Mouse (Mus musculus): ENCODE data around the gene Plk3. TPM values are rescaled to one million over a fixed set of nuclear protein-coding genes. Genes with fewer than 3 reads are reported as not detected.

Gene Plk3
- polyA plus RNA-seq (2017; shearing (Covaris generic)): 2.4 TPM

DNA sequence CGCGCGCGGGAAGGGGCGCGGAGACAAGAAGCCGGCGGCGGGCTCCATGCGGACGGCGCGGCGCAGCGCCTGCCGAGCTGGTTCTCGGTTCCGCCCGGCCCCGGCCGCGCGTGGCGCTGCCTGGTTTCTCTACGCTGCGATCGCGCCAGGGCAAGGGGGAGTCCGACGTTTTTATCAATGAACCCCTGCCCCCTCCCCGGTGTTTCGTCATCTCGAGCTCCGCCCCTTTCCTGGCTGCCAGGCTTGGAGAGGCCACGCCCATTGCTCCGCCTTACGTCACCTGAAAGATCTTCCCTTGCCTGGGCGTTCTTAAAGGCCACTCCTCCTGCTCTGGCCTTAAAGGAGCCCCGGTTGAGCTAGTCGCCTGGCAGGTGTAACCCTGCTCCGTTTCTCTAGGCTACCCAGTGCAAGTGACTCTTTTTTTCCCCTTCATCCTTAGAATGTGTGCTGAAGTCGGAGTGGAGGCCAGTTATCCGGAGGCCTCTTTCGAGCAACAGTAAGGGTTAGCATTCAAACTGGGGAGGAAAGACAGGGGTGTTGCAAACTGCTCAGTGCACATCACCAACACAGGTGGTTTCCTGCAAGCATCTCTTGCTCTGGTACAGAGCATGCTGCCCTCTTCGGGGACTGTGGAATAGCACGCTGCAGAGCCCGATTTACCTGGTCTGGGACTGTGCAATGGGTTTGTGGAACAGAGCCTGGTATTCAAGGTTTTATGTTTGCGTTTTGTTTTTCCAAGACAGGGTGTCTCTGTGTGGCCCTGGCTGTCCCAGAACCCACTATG is at the start of gene Plk3:
Gene Plk3, minus strand, starts transcription at position 147 of the 784 bp plus-strand sequence.

DNA sequence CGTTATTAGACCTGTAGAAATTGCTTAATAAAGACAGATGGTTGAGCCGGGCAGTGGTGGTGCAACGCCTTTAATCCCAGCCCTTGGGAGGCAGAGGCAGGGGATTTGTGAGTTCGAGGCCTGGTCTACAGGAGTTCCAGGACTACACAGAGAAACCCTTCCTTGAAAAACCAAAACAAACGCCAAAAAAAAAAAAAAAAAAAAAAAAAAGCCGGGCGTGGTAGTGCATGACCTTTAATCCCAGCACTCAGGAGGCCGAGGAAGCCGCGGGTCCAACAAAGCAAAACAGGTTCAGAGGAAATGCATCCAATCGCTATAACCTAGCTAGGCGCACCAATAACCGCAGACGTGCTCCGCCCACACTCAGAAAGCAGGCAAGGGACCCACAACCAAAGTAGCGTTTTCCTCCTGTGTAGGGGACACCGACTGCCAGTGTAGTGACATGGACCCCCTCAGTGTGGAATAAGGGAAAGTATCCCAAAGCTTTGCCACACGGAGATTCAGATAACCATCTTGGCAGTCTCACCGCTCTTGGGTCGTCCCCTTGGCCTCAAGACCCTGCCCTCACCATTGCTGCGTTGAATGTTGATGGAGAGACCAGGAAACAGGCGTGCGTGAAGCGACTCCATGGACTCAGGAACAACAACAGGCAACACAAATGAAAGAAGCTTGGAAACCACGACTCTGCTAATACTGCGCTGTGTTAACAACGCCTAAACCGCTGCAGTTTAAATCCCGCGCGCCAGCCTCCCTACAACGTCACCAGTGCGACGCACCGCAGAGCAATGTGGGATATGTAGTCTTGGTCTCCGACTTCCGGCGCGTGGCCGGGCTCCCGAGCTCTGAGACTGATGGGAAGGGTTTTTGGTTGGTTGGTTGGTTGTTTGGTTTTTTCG is 48.3 kb upstream of the Plk3 start, which contains the start of gene Kif2c:
Gene Kif2c, minus strand, starts transcription at position 777 of the 896 bp plus-strand sequence.

GRCm38 (mm10) chr4:117155792-117156355 is 22.1 kb upstream of the Plk3 start, which contains the start of gene Rps8:
TSS of gene Rps8 (minus strand) at chr4:117156243.

GRCm38 (mm10) chr4:117126675-117127290 is 7.0 kb downstream of the Plk3 start, which contains the start of gene Tctex1d4:
TSS of gene Tctex1d4 (plus strand) at chr4:117126794.

GRCm38 (mm10) chr4:117125348-117125909 is 8.3 kb downstream of the Plk3 start, which contains the start of gene Btbd19:
TSS of gene Btbd19 (minus strand) at chr4:117125725.

DNA sequence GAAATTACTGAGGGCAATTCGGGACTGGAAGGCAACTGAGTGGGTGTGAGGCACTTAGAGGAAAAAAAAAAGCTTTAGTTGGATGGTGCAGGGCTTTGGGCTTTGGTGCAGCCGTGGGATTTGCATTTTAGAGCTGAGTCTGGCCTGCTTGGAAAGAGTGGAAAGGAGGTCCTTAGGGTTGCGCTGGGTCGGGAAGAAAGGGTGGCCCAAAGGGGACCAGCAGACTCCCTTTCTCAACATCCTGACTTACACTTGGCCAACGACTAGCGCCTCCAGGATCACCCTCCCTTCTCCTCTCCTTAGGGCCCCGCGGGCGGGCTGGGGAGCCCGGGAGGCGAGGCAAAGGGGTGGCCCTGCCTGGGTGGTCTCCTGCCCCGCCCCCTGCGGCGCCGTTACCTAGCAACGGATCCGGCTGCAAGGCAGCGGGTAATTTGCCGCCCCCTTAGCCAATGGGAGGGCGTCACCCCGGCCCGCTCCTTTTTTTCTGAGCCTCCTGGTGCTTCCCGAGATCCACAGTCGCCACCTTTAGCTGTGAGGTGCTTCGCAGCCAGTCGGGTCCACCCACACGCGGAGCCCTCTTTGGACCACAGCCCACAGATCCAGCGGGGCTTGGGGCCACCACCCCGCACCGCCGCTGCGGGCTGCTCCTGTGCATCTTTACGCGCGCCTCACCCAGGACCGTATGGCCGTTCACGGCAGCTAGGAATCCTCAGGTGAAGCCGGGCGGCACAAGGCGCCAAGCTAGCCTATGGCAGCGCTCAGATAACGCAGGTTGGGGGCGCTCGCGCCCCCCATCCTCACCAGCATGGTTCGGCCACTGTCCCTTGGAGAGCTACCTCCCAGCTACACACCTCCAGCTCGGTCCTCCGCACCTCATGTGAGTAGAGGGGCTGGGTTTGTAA is 38.0 kb downstream of the Plk3 start, which contains the start of gene Ptch2:
Gene Ptch2, plus strand, starts transcription at position 525 of the 902 bp plus-strand sequence.

Other genes starting within 250 kb of the Plk3 start
- 105 TPM for gene Urod, start 139.6 kb downstream of the Plk3 start, polyA plus RNA-seq (2017; shearing (Covaris generic))
- gene Hectd3, start 138.6 kb downstream of the Plk3 start, polyA plus RNA-seq (2017; shearing (Covaris generic)): 6.9 TPM
- gene Eif2b3, start 114.6 kb downstream of the Plk3 start, polyA plus RNA-seq (2017; shearing (Covaris generic)): 30.5 TPM
- not detected for gene Ptch2, start 37.9 kb downstream of the Plk3 start, polyA plus RNA-seq (2017; shearing (Covaris generic))
- 55.0 TPM for gene Btbd19, start 8.2 kb downstream of the Plk3 start, polyA plus RNA-seq (2017; shearing (Covaris generic))
- gene Tctex1d4, start 7.2 kb downstream of the Plk3 start, polyA plus RNA-seq (2017; shearing (Covaris generic)): 0.70 TPM
- gene Rps8, start 22.3 kb upstream of the Plk3 start, polyA plus RNA-seq (2017; shearing (Covaris generic)): 562 TPM
- 3.3 TPM for gene Kif2c, start 48.7 kb upstream of the Plk3 start, polyA plus RNA-seq (2017; shearing (Covaris generic))
- 1.1 TPM for gene Tmem53, start 118.0 kb upstream of the Plk3 start, polyA plus RNA-seq (2017; shearing (Covaris generic))
- gene Armh1, start 118.2 kb upstream of the Plk3 start, polyA plus RNA-seq (2017; shearing (Covaris generic)): not detected

Measured in activated CD4-positive, CD25-positive, alpha-beta regulatory T cell, adult 9 weeks (primary cell).